Mouse (Mus musculus) testis, postnatal 14 days (tissue): ENCODE data around the gene Snx32.

Experiments
- DNase-seq: peaks from one replicate; pipeline ENCODE4 v3.0.0; 2021; ENCODE audit warnings: low spot score

Gene Snx32

DNA sequence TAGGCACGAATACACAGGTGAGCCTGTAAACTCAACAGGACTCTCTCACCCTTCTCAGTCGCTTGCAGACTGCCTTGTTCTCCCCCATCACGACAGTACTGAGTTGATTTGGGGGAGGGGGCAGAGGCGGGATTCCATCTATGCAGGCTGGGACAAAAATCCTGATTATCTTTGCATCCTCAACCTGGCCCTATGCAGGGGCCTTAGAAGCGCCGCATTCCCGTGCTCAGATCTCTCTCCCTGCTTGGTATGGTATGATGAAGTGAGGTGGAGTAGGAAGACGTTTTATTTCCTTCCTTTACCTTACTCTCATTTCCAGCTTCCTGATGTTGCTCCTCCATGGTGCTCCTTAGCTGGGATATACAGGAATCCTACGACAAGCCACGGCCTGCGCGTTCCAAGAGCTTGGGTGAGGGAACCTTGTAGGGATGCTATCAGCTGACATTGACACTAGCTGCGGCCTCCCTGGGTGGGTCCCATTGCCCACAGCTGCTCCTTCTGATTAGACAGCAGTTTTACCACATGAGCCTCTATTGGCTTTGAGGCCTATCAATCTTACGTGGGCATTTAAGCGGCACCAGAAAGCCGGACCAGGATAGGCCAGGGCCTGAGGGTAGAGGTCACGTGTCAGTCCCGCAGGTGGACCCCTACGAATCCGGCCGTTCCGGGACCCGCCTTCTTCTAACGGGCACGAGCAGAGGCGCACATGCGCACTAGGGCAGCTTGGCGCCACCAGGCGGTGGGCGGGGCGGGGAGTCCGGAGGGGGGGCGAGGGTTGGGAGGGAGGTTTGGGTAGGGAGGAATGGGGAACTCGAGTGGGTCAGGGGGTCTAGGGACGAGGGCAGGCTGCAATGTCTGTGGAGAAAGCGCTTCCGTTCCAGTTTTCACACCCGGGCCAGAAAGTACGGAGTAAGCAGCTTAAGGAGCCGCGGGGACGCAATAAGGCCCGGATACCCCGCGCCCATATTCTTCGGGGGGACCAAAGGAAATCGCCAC, at the start of gene Snx32:
TSS of gene Snx32 (minus strand) at position 508 of the 996 bp plus-strand sequence.
- peak; percentile 99 for DNase-seq

DNA sequence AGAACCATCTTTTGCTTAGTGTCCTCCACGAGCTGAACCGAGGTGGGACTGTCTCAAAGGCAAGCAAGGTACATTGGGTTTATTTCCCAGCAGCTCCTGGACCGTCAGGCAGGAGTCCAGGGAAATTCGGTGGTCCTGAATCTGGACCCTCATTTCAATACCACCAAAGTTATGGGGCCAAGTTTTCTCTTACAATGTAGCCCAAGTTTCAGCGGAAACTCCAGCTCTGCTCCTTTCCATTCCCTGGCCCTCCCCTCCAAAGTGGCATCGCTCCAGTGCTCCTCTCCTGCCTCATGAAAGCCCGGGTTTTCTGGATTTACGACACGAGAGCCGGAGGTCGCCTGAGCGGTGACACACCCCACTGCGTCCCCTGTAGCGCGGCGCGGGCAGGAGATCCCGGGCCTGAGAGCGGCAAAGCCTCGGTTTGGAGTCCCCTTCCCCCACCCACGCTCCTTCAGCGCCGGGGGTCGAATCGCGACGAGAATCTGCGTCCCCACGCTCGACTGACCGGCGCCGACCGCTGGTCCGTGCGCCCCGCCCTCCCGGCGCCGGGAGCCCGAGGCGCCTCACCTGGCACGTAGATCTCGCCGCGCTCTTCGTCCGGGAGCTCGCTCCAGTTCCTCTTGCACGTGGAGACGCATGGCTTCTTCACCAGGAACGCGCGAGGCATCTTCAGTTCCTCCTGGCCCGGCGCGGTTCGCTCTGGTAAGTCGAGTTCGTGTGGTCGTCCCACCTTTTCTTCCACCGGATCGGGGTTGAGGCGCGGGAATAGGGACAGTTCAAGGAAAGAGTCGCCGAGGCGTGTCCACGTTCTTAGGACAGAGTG, 49.5 kb upstream of the Snx32 start:
- peak; percentile 43 for DNase-seq

DNA sequence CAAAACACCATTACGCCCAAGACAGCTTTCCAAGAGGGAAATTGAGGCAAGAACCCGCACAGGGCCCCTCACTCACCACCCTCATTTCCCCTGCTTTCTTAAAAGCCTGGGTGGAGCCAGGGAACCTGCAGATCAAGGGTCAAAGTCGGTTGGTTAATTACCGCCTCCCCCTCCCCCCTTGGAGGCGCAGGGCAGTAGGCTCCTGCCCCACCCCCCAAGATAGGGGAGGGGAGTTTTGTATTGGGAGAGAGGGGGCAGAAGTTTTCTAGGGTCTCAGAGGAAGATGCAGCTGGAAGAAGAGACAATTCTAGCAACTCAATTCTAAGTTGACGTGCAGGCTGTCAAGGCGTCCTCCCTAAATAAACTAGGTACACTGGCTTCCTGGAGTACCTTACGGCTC, 48.9 kb upstream of the Snx32 start:
- no peak for DNase-seq

- DNase-seq, result no peak
Observed at GRCm38 (mm10) chr19:5558770-5559169, 48.4 kb upstream of the Snx32 start.

GRCm38 (mm10) chr19:5558169-5558568, 47.8 kb upstream of the Snx32 start:
- DNase-seq, result no peak

DNA sequence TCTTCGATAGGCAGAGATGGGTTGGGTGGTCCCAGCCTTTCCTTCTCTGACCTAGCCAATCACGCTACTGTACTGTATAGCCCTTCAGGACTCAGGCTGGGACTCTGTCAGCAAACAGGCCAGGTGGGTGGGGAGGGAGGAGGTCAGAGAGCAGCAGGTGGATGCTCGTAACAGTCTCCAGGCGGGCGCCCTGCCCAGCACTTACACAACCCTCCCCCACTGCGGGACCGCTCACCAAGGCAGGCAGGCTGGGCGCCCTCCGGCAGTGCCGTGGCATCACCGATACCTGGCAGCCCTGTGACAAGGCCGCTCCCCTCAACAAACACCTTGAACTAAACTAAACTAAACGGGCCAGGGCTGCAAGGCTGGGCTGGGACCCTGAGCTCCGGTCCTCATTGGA, 43.9 kb upstream of the Snx32 start:
- DNase-seq, result no peak

GRCm38 (mm10) chr19:5553802-5554201, 43.5 kb upstream of the Snx32 start:
- DNase-seq, result no peak

GRCm38 (mm10) chr19:5547471-5548056, 37.2 kb upstream of the Snx32 start:
- no peak for DNase-seq

DNA sequence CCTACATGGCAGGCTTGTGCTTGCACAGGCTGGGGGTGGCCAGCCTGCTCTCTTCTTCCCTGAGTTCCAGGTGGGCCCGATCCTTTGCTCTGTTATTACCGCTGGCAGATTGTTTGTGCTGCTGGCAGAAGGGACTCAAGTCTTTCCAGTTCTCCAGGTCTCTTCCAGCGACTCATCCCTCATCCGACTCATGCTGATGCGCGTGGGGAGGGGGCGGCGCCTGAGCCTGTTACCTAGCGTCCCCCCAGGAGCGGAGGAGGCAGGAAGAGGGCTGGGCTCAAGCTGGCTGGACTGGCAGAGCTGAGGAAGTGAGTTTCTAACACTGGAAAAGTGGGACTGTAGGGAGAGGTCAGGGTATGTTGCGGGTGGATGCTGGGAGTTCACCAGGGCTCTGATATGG, 33.7 kb upstream of the Snx32 start:
- DNase-seq, result no peak

- DNase-seq, result no peak
Observed at GRCm38 (mm10) chr19:5543362-5543761, 33.0 kb upstream of the Snx32 start.

- DNase-seq, result no peak
Observed at GRCm38 (mm10) chr19:5538786-5539185, 28.4 kb upstream of the Snx32 start.

- DNase-seq, result no peak
Observed at GRCm38 (mm10) chr19:5532520-5532919, 22.2 kb upstream of the Snx32 start.

- no peak for DNase-seq
Observed at GRCm38 (mm10) chr19:5530138-5530524, 19.8 kb upstream of the Snx32 start.

GRCm38 (mm10) chr19:5529325-5530137, 19.2 kb upstream of the Snx32 start:
- peak; percentile 89 for DNase-seq

DNA sequence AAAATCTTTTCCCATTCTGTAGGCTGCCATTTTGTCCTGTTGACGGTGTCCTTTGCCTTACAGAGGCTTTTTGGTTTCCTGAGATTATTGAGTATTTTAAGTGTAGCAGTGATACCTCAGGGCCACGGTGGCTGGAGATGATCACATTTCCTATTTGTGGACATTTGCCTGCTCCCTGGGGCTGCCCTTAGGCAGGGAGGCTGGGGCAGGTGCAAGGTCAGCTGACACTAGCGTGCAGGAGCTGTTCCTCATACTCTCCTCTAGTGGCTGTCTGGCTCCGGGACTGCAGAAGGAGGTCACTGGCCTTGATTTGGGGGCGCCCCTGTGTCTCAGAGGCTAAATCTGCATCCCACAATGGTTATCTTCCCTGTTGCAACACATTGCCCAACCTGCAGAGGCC, 14.9 kb upstream of the Snx32 start:
- DNase-seq, result no peak

GRCm38 (mm10) chr19:5518721-5519120, 8.4 kb upstream of the Snx32 start:
- DNase-seq, result no peak

DNA sequence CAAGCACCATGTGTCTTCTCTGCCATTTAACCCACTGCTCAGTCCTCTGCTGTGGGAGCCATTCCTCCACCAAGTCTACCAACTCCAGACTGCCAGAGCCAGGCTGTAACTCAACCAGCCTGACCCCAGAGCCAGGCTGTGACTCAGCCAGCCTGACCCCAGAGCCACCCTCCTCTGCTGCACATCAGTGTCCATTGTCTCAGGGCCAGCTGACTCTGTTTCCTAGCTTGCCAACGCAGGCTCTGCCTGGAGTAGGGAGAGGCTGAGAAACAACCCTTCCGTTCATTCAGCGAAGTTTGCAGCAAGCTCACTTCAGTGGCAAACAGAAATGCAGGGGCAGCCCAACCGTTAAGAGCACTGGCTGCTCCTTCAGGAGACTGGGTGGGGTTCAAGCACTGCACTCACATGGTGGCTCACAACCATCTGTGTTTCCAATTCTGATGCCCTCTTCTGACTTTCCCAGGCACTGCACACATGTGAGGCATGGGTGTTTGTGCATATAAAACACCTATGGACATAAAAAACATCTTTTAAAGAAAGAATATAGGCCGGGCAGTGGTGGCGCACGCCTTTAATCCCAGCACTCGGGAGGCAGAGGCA, 6.7 kb upstream of the Snx32 start:
- DNase-seq, result no peak

DNA sequence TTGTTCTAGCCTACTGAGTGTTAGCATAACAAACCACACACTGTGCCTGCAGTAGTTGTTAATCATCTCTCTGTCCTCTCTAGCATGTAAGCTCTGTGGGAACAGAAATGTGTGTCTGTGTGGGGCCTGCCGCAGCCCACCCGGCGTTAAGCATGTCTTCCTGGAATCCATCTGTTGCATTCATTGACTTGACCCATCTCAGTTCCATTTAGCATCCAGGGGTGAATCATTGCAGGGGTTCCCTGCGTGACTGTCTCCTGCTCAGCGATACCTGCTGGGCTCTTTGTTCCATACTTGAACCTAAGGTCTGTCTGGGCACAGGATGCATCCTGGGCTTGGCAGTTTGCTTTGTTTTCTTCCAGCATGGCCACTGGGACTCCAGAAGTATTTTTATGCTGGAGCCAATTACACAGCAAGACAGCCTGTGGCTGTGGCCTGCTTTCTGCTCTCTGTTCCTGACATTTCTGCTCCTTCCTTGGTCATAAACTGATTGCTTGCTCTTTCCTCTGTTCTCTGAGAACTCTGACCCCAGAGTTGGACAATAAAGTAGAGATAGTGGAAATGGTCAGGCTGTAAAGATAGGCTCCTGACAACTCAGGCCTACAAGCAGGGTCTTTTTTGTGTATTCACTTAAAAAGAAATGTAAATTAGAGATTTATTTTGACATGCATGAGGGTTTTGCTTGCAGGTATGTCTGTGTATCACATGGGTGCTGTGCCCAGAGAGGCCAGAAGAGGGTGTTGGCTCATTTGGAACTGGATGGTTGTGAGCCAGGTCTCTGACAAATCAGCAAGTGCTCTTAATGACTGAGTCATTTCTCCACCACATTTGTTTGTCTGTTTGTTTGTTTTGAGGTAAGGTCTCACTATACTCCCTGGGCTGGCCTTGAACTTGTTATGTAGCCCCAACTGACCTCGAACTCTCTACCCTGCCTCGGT, 5.8 kb upstream of the Snx32 start:
- DNase-seq, result no peak

- no peak for DNase-seq
Observed at GRCm38 (mm10) chr19:5513005-5513349, 2.6 kb upstream of the Snx32 start.
